Mouse (Mus musculus) telencephalon, adult 2 months (tissue): ENCODE data around the gene Zfp111.

Experiments used
- DNase-seq: peaks from one replicate; pipeline ENCODE4 v3.0.0-alpha.2; 2011; ENCODE audit warnings: low read depth, low spot score

Gene Zfp111

GRCm38 (mm10) chr7:24211343-24211742 lies at the start of gene Zfp111:
Gene Zfp111 (minus strand): TSS chr7:24211443.
- no peak for DNase-seq

- no peak for DNase-seq
Measured at GRCm38 (mm10) chr7:24260000-24260312, 48.7 kb upstream of the Zfp111 start.

GRCm38 (mm10) chr7:24259306-24259999 lies 48.2 kb upstream of the Zfp111 start:
- no peak for DNase-seq

- DNase-seq: peak; percentile 97
Measured at GRCm38 (mm10) chr7:24254633-24255474, 43.6 kb upstream of the Zfp111 start, which contains the start of gene Zfp108. Gene Zfp108 (plus strand): TSS chr7:24254794.

DNA sequence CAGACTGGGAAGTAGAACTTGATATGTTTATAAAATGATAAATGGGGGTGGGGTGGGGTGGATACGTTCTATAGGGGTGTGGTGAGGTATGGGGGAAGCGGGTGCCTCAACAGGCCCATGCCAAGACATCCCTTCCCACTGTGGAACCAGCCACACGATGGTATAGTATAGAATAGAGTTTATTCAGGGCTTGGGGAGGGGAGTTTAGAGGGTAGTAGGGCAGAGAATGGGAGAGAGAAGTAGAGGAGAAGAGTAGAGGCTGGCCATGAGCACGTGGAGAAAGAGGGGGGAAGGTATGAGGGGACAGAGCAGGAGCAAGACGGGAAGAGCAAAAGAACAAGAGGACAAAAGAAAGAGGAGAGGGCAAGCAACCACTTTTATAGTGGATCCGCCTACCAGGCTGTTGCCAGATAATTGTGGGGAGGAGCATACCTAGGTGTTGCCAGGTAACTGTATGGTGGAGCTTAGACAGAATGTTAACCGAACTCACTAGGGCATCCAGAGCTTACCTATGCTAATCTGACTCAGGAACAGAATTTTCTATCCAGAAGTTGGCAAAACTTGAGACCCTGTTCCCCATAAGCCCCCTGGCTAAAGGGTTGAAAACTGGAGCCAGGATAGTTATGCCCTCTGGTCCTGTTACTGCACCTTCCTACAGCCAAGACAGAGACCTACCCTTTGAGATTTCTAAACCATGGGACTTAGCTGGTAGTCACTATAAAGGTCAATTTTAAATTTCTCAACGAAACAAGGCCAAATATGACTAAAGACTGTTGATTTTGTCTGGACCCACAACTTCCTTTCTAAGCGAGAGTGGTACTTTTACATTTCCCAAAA lies 42.8 kb upstream of the Zfp111 start:
- no peak for DNase-seq

- peak; percentile 70 for DNase-seq
Measured at GRCm38 (mm10) chr7:24237040-24237791, 26.0 kb upstream of the Zfp111 start, which contains the start of gene Zfp109. Gene Zfp109 (minus strand): TSS chr7:24237560.

- no peak for DNase-seq
Measured at GRCm38 (mm10) chr7:24210296-24210695, 947 bp downstream of the Zfp111 start.

- DNase-seq: no peak
Measured at GRCm38 (mm10) chr7:24208282-24208886, 2.9 kb downstream of the Zfp111 start.

- DNase-seq: peak; percentile 93
Measured at GRCm38 (mm10) chr7:24207488-24208261, 3.6 kb downstream of the Zfp111 start.

GRCm38 (mm10) chr7:24196961-24197360 lies 14.3 kb downstream of the Zfp111 start:
- no peak for DNase-seq

GRCm38 (mm10) chr7:24193157-24193556 lies 18.1 kb downstream of the Zfp111 start:
- DNase-seq: no peak

DNA sequence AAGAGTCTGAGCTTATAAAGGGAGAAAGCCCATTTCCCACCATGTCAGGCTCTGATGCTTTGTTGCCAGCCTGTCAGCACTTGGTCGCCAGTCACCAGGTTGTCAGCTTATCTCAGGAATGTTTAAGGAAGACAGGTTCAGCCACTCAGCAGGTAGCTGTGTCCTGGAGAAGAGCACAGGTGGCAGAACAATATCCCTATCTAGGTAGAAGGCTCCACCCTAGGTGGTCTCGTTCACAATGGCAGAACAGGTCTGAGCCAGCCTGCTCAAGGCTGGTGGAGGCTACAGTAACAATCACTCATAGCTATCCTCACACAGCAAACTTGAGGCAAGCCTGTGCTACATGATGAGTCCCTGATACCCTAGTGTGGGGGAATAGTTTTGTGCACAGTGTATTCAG lies 19.9 kb downstream of the Zfp111 start:
- no peak for DNase-seq

- no peak for DNase-seq
Measured at GRCm38 (mm10) chr7:24189571-24189944, 21.7 kb downstream of the Zfp111 start.

GRCm38 (mm10) chr7:24188901-24189570 lies 22.2 kb downstream of the Zfp111 start:
- DNase-seq: no peak

GRCm38 (mm10) chr7:24187611-24188010 lies 23.6 kb downstream of the Zfp111 start:
- DNase-seq: no peak

GRCm38 (mm10) chr7:24175337-24175711 lies 35.9 kb downstream of the Zfp111 start:
- no peak for DNase-seq

- peak; percentile 82 for DNase-seq
Measured at GRCm38 (mm10) chr7:24174618-24175336, 36.5 kb downstream of the Zfp111 start, which contains the start of gene Zfp114. Gene Zfp114 (plus strand): TSS chr7:24175060.

GRCm38 (mm10) chr7:24172191-24172590 lies 39.1 kb downstream of the Zfp111 start:
- no peak for DNase-seq

- no peak for DNase-seq
Measured at GRCm38 (mm10) chr7:24153272-24153671, 58.0 kb downstream of the Zfp111 start.
